Mouse (Mus musculus): ENCODE measurements around the gene Fam196a.

The Fam196a gene

GRCm38 (mm10) chr7:134937927-134938609 lies at the start of gene Fam196a:
Fam196a (minus strand) TSS chr7:134938430.
- DNase-seq, result peak; percentile 80

- DNase-seq, result no peak
Measured at GRCm38 (mm10) chr7:134961608-134962007, 23.4 kb upstream of the Fam196a start.

DNA sequence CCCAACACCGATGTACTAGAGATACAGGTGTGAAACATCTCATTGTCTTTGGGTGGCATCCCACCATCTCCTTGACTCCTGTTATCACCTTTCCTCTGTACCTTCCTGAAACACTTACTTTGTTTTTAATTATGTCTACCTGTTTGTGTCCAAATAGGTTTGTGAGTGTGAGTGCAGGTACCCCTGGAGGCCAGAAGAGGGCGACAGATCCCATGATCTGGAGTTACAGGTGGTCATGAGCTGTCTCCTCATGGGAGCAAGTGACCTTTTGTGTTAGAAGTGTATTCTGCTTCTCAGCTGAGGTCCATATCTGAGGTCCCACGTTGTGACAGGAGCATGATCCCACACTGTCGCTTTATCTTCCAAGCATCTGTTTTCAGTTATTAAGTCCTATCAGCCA lies 22.6 kb upstream of the Fam196a start:
- DNase-seq, result no peak

DNA sequence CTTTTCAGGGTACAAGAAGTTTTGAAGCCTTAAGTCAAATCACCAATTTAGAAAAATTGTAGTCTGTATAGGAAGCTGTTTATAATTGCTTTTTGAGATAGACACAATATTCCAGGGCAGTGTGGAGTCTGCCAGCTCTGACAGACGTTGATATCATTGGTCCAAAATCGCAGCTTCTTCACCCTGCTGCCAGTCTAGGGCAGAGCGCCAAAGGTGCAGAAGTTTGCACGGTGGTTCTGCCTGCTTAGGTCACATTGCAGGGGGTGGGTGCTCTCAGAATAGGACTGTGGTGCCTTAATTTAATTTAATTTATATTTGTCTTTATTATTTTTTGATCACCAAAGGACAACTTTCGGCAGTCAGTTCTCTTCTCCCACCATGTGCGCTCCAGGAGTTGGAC lies 20.9 kb upstream of the Fam196a start:
- DNase-seq, result no peak

DNA sequence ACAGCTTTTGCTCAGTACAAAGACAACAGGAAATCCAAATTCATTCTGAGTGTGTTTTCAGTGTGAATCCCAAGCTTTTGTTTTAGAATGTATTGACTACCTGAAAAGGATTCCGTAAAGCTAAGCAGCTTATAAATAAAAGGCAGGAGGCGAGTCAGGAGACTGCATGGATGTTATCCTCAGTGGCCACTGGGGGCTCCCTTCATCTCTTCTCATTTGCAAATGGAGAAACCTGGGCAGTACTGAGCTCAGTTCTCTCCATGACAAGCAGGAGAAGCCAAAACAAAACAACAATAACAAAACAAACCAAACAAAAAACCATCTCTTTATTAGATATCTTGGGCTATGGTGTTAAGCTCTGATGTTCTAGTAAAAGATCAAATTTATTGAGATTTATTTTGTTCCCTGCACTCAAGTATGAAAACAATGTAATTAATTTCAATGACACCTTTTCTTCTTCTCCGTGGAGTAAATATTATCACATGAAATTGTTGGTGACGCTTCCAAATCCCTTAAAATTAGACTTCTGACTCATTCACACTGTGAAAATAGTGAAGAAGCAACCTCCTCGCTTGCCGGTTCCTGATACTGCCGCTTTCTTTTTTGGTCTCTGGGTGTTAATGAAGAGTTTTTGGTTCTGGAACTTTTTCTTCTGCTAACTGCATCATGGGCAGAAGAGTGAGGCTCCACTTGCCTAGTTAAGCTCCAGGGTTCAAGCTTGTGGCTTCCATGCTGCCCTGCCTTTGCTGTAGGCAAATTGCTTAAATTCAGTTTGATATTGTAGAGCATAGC lies 7.9 kb upstream of the Fam196a start:
- DNase-seq, result peak; percentile 38

DNA sequence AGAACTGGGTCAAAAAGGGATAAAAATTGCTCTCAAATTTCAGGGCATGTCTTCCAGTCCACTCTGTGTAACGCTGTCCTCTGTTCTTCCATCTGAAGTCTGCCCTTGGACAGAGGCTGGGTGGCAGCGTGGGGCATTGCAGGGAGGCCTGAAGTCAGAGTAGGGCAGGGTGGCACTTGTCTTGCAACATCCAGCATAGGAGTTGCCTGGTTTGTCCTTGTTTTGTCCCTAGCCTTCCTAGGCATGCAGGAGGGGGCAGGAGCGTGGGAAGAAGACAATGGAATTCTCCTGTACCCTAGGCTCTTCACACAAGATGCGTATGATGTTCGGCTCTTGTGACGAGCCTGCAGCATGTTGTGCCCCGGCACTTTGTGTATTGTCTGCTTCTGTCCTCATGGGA lies 5.5 kb upstream of the Fam196a start:
- no peak for DNase-seq

- no peak for DNase-seq
Measured at GRCm38 (mm10) chr7:134943063-134943462, 4.8 kb upstream of the Fam196a start.

DNA sequence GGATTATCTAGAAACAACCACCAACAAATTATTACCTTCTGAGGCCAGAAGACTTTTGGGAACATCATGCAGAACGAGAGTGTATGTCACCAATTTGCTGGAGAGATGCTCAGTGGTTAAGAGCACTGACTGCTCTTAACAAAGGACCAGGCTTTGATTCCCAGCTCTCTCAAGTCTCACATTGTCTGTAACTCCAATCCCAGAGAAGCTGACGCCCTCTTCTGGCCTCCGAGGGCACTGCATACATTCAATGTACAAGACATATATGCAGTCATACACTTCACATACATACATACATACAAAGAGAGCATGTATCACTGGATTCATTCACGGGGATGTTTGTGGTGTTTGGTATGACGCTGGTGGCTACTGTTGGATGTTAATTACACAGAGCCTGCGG lies 3.7 kb upstream of the Fam196a start:
- DNase-seq, result no peak

DNA sequence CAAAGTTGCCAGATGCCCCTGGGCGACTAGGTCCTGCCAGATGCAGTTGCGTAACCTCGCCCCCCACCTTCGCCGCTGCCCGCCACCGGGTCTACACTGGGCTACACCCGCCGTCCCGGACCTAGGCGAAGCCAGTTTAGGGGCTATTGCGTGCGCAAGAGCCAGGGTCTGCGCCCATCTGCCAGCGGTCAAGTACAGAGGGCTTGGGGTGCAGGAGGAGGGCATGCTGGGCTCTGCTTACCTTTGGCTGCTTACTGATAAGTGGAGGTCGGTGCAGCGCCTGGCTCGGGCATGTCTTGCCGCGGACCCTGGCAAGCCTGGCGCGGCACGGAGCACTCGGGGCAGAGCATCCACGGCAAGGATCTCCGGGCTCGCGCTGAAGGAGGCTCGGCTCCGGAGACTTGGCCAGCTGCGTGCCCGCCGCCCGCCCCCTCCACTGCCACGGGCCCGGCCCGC lies 731 bp downstream of the Fam196a start:
- no peak for DNase-seq

DNA sequence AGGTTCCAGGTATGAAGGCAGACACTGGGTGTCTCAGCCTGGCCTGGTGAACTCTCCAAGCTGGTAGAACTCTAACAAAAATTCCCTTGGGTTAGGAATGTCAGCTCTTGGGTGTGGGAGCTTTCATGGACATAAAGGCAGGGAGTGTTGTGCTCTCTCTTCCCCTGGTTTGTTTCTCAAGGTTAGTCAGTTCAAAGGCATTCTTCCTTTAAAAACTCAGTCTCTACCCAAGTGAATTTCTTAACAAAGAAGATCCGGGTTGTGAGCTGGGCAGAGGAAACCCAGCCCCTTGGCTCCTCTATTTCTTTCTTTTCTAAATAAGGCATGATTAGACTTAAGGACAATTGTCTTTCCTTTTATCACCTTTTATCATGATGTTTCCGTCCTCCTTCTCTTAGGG lies 6.3 kb downstream of the Fam196a start:
- DNase-seq, result no peak

GRCm38 (mm10) chr7:134901992-134902391 lies 36.2 kb downstream of the Fam196a start:
- DNase-seq, result no peak

DNA sequence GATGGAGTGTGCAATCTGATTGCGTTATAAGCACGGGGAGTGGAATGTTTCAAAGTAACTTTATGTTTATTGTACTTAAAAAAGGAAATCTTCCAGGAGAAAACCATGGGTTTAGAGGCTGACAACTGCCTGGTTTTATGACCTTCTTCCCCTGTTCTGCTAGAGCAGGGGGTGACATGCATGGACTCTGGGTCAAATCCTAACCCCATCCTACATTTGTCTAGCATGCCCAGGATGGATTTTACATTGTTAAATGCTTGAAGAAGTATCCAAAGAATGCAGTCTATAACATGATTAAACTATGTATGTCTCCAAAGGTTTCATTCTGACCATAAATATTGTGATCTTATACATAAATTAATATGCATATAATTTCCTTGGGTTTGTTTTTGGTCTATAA lies 38.8 kb downstream of the Fam196a start:
- DNase-seq, result no peak

- DNase-seq, result no peak
Measured at GRCm38 (mm10) chr7:134894604-134895003, 43.6 kb downstream of the Fam196a start.

GRCm38 (mm10) chr7:134892972-134893371 lies 45.3 kb downstream of the Fam196a start:
- DNase-seq, result no peak

GRCm38 (mm10) chr7:134892449-134892871 lies 45.8 kb downstream of the Fam196a start:
- no peak for DNase-seq

GRCm38 (mm10) chr7:134883516-134883915 lies 54.7 kb downstream of the Fam196a start:
- no peak for DNase-seq

GRCm38 (mm10) chr7:134880431-134880830 lies 57.8 kb downstream of the Fam196a start:
- no peak for DNase-seq

DNA sequence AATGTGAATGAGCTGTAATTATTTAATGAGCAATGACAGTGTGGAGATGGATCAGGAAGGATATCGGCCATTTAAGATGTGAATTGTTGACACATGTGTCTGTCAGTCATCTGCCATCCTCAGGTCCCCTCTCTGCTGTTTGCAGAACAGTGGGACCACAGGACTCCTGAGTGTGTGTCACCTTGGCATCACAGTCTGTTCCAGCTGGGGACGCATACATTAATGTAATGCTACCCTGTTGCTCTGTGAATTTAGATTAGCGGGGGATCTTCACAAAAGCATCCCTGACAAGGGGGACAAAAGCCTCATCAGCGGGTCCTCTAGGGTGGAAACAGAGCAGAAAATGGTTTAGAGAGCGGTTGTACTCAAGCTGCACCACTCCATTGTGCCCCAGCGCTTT lies 59.2 kb downstream of the Fam196a start:
- no peak for DNase-seq

- no peak for DNase-seq
Measured at GRCm38 (mm10) chr7:134872981-134873380, 65.2 kb downstream of the Fam196a start.

GRCm38 (mm10) chr7:134872511-134872910 lies 65.7 kb downstream of the Fam196a start:
- no peak for DNase-seq

DNA sequence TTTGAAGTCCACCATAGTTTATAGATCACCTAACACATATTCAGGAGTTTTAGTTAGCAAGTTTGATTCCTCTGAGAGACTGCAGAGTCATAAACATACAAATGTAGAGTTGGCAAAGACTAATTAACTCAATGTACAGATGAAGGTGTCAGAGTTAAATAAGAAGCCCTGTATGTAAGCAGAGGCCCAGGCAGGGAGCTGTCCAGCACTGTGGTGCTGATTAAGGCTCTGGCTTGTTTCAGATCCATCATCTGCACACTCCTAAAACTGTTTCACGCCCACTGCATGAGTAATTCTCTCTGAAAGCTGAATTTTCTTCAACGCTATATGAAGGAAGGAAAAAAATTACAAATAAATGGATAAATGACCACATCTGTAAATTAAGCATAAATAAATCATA lies 74.1 kb downstream of the Fam196a start:
- no peak for DNase-seq

DNA sequence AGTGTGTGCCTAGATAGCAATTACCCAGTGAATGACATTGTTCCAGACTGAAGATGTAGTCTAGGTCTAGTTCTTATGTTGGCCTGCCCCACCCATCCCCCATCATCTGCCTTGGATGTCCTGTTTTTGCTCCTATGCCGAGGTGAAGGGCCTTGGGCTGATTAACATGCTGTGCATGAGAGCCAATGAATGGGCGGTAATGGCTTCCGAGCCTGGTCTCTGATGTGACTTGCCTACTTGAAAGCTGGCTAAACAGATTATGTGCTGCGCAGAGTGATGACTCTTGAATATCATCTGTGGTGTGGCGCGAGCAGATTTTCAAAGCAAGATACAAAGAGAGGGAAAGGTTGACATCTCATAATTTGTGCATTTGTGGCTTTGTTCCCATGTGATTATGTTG lies 76.2 kb downstream of the Fam196a start:
- DNase-seq, result no peak

DNA sequence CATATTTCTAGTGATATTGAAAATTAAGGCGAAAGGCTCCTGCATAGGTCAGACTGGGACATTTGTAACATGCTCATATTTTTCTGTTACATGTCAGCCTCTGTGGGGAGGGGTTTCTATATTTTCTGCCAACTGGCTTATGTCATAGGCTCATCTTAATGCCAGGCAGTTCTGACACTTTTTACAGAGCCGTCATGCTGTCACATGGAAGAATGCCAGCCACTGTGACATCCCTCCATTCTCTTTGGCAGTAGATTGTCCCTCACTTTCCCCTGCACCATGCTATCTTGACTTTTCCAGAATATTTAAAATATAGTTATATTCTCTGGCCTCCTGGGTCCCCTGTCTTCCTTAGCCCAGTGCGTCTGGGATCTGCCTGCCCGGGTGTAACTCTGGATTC lies 95.5 kb downstream of the Fam196a start:
- DNase-seq, result no peak

DNA sequence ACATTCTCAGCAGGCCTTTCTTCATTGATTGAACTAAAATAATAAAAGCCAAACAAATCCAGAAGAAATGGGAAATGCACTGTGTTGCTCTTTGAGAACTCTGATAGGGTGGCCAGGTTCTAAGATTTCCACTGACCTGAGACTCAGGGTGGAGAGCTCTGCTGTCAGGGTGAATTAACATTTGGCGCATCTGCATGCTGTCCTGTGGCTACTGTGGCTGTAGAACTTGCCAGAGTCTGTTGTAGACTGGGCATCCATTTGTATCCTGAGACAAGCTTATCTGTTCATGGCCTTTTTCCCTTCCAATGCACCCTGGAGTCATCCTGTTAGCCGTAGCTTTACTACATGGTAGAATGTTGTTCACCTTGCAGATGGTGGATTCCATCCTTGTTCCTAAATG lies 98.2 kb downstream of the Fam196a start:
- DNase-seq, result no peak

All from right cerebral cortex, postnatal 14 days (tissue).